Mouse (Mus musculus) cerebellum, adult 2 months (tissue): Measurements from ENCODE around the gene Sh3d21. TPM values are rescaled to one million over a fixed set of nuclear protein-coding genes. Genes with fewer than 3 reads are reported as not detected.
A peak's percentile ranks its signal among the peaks of the same experiment; 100 is the strongest.

Source experiments
- DNase-seq, 2 experiments: peaks; one replicate each; pipeline ENCODE4 v3.0.0; 2021
- H3K27ac ChIP-seq: fragments of 200-500 bp; 2 replicates; pipeline ENCODE4 v1.5.1; 2012; ENCODE audit warnings: low read length, control low read depth, inconsistent platforms; ENCODE audit not compliant: insufficient read depth
- H3K27me3 ChIP-seq: fragments of 200-500 bp; 2 replicates; pipeline ENCODE4 v1.6.1; 2012; ENCODE audit warnings: inconsistent platforms, mild to moderate bottlenecking, low read length, moderate library complexity; ENCODE audit not compliant: control insufficient read depth, insufficient read depth
- H3K4me1 ChIP-seq: fragments of 200-500 bp; 2 replicates; pipeline ENCODE4 v1.6.1; 2011; ENCODE audit warnings: low read length; ENCODE audit not compliant: control insufficient read depth, insufficient read depth
- H3K4me3 ChIP-seq: fragments of 200-500 bp; replicated peaks from 2 replicates; pipeline ENCODE3; 2011; ENCODE audit warnings: mild to moderate bottlenecking, low read depth, low read length, control low read depth; ENCODE audit not compliant: insufficient read depth
- CTCF ChIP-seq: fragments of 200-500 bp; IDR thresholded peaks from 2 replicates; pipeline ENCODE4 v1.5.1; 2011; ENCODE audit warnings: low read depth, mild to moderate bottlenecking, control low read depth, low read length, moderate library complexity, borderline replicate concordance; ENCODE audit not compliant: insufficient read depth
- POLR2A ChIP-seq: fragments of 200-500 bp; IDR thresholded peaks from 2 replicates; pipeline ENCODE4 v1.6.1; 2011; ENCODE audit warnings: low read length, control low read depth, borderline replicate concordance; ENCODE audit not compliant: insufficient read depth
- WGBS: fragments of 180-500 bp; shearing (Covaris S2); methylation state at CpG from one replicate; pipeline ENCODE4 v1.1.7; 2018; 5-methylcytosine and 5-hydroxymethylcytosine counted together
- polyA plus RNA-seq: library from polyadenylated mRNA; depleted of rRNA; stranded (reverse); fragments of >200 nt; gene quantifications from 2 replicates; pipeline ENCODE4 v1.2.3, GENCODE M21; 2012

Gene Sh3d21
- polyA plus RNA-seq, 1 experiment: 2.0 TPM

GRCm38 (mm10) chr4:126148161-126148961 lies 14.9 kb downstream of the Sh3d21 start:
- Histone ChIP-seq H3K27ac (no peak overlapping the region), H3K4me3 (peak overlapping the region; percentile 3), H3K4me1 (0 out of 2 replicates have a peak, but pooled peaks cover 7% of the 10 kb centered on the region), H3K27me3 (0 out of 2 replicates have a peak, but pooled peaks cover 2% of the 10 kb centered on the region)
- no peak for TF ChIP-seq CTCF
- no peak for TF ChIP-seq POLR2A
- no peak for DNase-seq
- WGBS: 6% methylated on average over 63 of the region's 67 CpGs

GRCm38 (mm10) chr4:126147533-126148160 lies 15.6 kb downstream of the Sh3d21 start, which contains the start of gene Eva1b:
Gene Eva1b (plus strand): TSS chr4:126147744.
- no peak within 1 kb of the TSS for H3K4me3 ChIP-seq
- 0 out of 2 replicates have a peak, but pooled peaks cover 7% of the 10 kb centered on the region for H3K4me1 ChIP-seq
- TF ChIP-seq CTCF (no peak), POLR2A (no peak)
- 30% methylated on average over 24 of the region's 24 CpGs for WGBS
- H3K27ac ChIP-seq: no peak within 1 kb of the TSS
- DNase-seq: no peak
- H3K27me3 ChIP-seq: 0 out of 2 replicates have a peak, but pooled peaks cover 2% of the 10 kb centered on the region

- DNase-seq: no peak
- Histone ChIP-seq H3K27ac (no peak overlapping the region), H3K4me3 (no peak overlapping the region), H3K4me1 (0 out of 2 replicates have a peak, but pooled peaks cover 7% of the 10 kb centered on the region), H3K27me3 (0 out of 2 replicates have a peak, but pooled peaks cover 2% of the 10 kb centered on the region)
- 84% methylated on average over 9 of the region's 9 CpGs for WGBS
- TF ChIP-seq POLR2A (no peak), CTCF (no peak)
Measured at GRCm38 (mm10) chr4:126146974-126147532, 16.2 kb downstream of the Sh3d21 start.

- Histone ChIP-seq H3K27me3 (0 out of 2 replicates have a peak, but pooled peaks cover 2% of the 10 kb centered on the region), H3K27ac (no peak overlapping the region), H3K4me3 (no peak overlapping the region), H3K4me1 (0 out of 2 replicates have a peak, but pooled peaks cover 7% of the 10 kb centered on the region)
- TF ChIP-seq POLR2A (no peak), CTCF (no peak)
- no peak for DNase-seq
- 45% methylated on average over 4 of the region's 4 CpGs for WGBS
Measured at GRCm38 (mm10) chr4:126145396-126145795, 17.9 kb downstream of the Sh3d21 start.

- H3K4me3 ChIP-seq: no peak overlapping the region
- no peak overlapping the region for H3K27ac ChIP-seq
- 79% methylated on average over 5 of the region's 5 CpGs for WGBS
- TF ChIP-seq POLR2A: no peak
- TF ChIP-seq CTCF: no peak
- H3K27me3 ChIP-seq: no peaks in the 10 kb centered on the region
- DNase-seq: no peak
- no peaks in the 10 kb centered on the region for H3K4me1 ChIP-seq
Measured at GRCm38 (mm10) chr4:126141021-126141420, 22.3 kb downstream of the Sh3d21 start.

- no peak for TF ChIP-seq CTCF
- TF ChIP-seq POLR2A: no peak
- no peak for DNase-seq
- WGBS: 64% methylated on average over 4 of the region's 4 CpGs
- no peak overlapping the region for H3K4me3 ChIP-seq
- H3K4me1 ChIP-seq: peaks cover 10% of the 10 kb centered on the region; the same call in 1 of the 2 replicates
- no peak overlapping the region for H3K27ac ChIP-seq
- no peaks in the 10 kb centered on the region for H3K27me3 ChIP-seq
Measured at GRCm38 (mm10) chr4:126137773-126138172, 25.5 kb downstream of the Sh3d21 start.

GRCm38 (mm10) chr4:126134639-126135038 lies 28.7 kb downstream of the Sh3d21 start:
- peak in 1 of 2 experiments; percentile 48 for DNase-seq
- Histone ChIP-seq H3K4me1 (peaks cover 24% of the 10 kb centered on the region), H3K27ac (no peak overlapping the region), H3K4me3 (no peak overlapping the region), H3K27me3 (no peaks in the 10 kb centered on the region)
- TF ChIP-seq CTCF: no peak
- no peak for TF ChIP-seq POLR2A
- WGBS: 13% methylated on average over 4 of the region's 4 CpGs
